Mouse (Mus musculus): ENCODE measurements at regions not wholly inside any gene's neighbourhood (a gene's known extent, or its start where the extent isn't known, plus 50 kb on each side); places are given as distances from the start of the nearest gene placed in this dataset.

- Histone ChIP-seq H3K36me3 (ENCODE audit: control insufficient read depth, insufficient read depth, low read length, poor library complexity, severe bottlenecking) (no peaks in the 10 kb centered on the region), H3K4me3 (ENCODE audit: low read depth, low read length) (no peak overlapping the region), H3K9me3 (replicated peaks; ENCODE audit: control insufficient read depth, insufficient read depth, low read length, poor library complexity, severe bottlenecking) (no peaks in the 10 kb centered on the region), H3K9ac (ENCODE audit: low read depth, poor library complexity, severe bottlenecking) (no peak overlapping the region), H3K27me3 (ENCODE audit: control insufficient read depth, insufficient read depth, low read length, poor library complexity, severe bottlenecking) (no peaks in the 10 kb centered on the region), H3K4me1 (ENCODE audit: control insufficient read depth, insufficient read depth, low read length) (no peaks in the 10 kb centered on the region), H3K27ac (ENCODE audit: insufficient read depth, low read length) (no peak overlapping the region)
- TF ChIP-seq CTCF (IDR thresholded peaks at IDR 0.05; ENCODE audit: low read depth, low read length): no peak
- TF ChIP-seq POLR2A (IDR thresholded peaks at IDR 0.05; ENCODE audit: insufficient read depth, low read length): no peak
- TF ChIP-seq EP300 (IDR thresholded peaks at IDR 0.05; ENCODE audit: insufficient read depth, low read depth, low read length): no peak
These were observed 146.6 kb downstream of the BC067074 start for GRCm38 (mm10) chr13:113439516-113439915.

GRCm38 (mm10) chr13:113438872-113439271 lies 145.9 kb downstream of the BC067074 start:
- TF ChIP-seq EP300 (IDR thresholded peaks at IDR 0.05; ENCODE audit: insufficient read depth, low read depth, low read length) (no peak), POLR2A (IDR thresholded peaks at IDR 0.05; ENCODE audit: insufficient read depth, low read length) (no peak), CTCF (IDR thresholded peaks at IDR 0.05; ENCODE audit: low read depth, low read length) (no peak)

GRCm38 (mm10) chr13:113436288-113436687 lies 143.3 kb downstream of the BC067074 start:
- no peak overlapping the region for H3K27ac ChIP-seq (ENCODE audit: insufficient read depth, low read length)

More at GRCm38 (mm10) chr13:113438872-113439271, 145.9 kb downstream of the BC067074 start:
- no peaks in the 10 kb centered on the region for H3K4me1 ChIP-seq (ENCODE audit: control insufficient read depth, insufficient read depth, low read length)
- no peaks in the 10 kb centered on the region for H3K9me3 ChIP-seq (replicated peaks; ENCODE audit: control insufficient read depth, insufficient read depth, low read length, poor library complexity, severe bottlenecking)
- H3K9ac ChIP-seq (ENCODE audit: low read depth, poor library complexity, severe bottlenecking): no peak overlapping the region
- no peak overlapping the region for H3K27ac ChIP-seq (ENCODE audit: insufficient read depth, low read length)
- H3K36me3 ChIP-seq (ENCODE audit: control insufficient read depth, insufficient read depth, low read length, poor library complexity, severe bottlenecking): no peaks in the 10 kb centered on the region
- no peaks in the 10 kb centered on the region for H3K27me3 ChIP-seq (ENCODE audit: control insufficient read depth, insufficient read depth, low read length, poor library complexity, severe bottlenecking)
- no peak overlapping the region for H3K4me3 ChIP-seq (ENCODE audit: low read depth, low read length)

GRCm38 (mm10) chr13:113435117-113435516 lies 142.2 kb downstream of the BC067074 start:
- Histone ChIP-seq H3K4me3 (ENCODE audit: low read depth, low read length) (no peak overlapping the region), H3K9me3 (replicated peaks; ENCODE audit: control insufficient read depth, insufficient read depth, low read length, poor library complexity, severe bottlenecking) (no peaks in the 10 kb centered on the region), H3K9ac (ENCODE audit: low read depth, poor library complexity, severe bottlenecking) (no peak overlapping the region), H3K4me1 (ENCODE audit: control insufficient read depth, insufficient read depth, low read length) (no peaks in the 10 kb centered on the region), H3K27me3 (ENCODE audit: control insufficient read depth, insufficient read depth, low read length, poor library complexity, severe bottlenecking) (no peaks in the 10 kb centered on the region), H3K36me3 (ENCODE audit: control insufficient read depth, insufficient read depth, low read length, poor library complexity, severe bottlenecking) (no peaks in the 10 kb centered on the region), H3K27ac (ENCODE audit: insufficient read depth, low read length) (no peak overlapping the region)
- TF ChIP-seq EP300 (IDR thresholded peaks at IDR 0.05; ENCODE audit: insufficient read depth, low read depth, low read length) (no peak), POLR2A (IDR thresholded peaks at IDR 0.05; ENCODE audit: insufficient read depth, low read length) (no peak), CTCF (IDR thresholded peaks at IDR 0.05; ENCODE audit: low read depth, low read length) (no peak)

More at GRCm38 (mm10) chr13:113436288-113436687, 143.3 kb downstream of the BC067074 start:
- TF ChIP-seq POLR2A (IDR thresholded peaks at IDR 0.05; ENCODE audit: insufficient read depth, low read length) (no peak), EP300 (IDR thresholded peaks at IDR 0.05; ENCODE audit: insufficient read depth, low read depth, low read length) (no peak), CTCF (IDR thresholded peaks at IDR 0.05; ENCODE audit: low read depth, low read length) (no peak)
- H3K27me3 ChIP-seq (ENCODE audit: control insufficient read depth, insufficient read depth, low read length, poor library complexity, severe bottlenecking): no peaks in the 10 kb centered on the region
- no peaks in the 10 kb centered on the region for H3K4me1 ChIP-seq (ENCODE audit: control insufficient read depth, insufficient read depth, low read length)
- no peak overlapping the region for H3K4me3 ChIP-seq (ENCODE audit: low read depth, low read length)
- no peak overlapping the region for H3K9ac ChIP-seq (ENCODE audit: low read depth, poor library complexity, severe bottlenecking)
- no peaks in the 10 kb centered on the region for H3K36me3 ChIP-seq (ENCODE audit: control insufficient read depth, insufficient read depth, low read length, poor library complexity, severe bottlenecking)
- no peaks in the 10 kb centered on the region for H3K9me3 ChIP-seq (replicated peaks; ENCODE audit: control insufficient read depth, insufficient read depth, low read length, poor library complexity, severe bottlenecking)

- no peaks in the 10 kb centered on the region for H3K36me3 ChIP-seq (ENCODE audit: control insufficient read depth, insufficient read depth, low read length, poor library complexity, severe bottlenecking)
- no peak overlapping the region for H3K9ac ChIP-seq (ENCODE audit: low read depth, poor library complexity, severe bottlenecking)
- no peak overlapping the region for H3K4me3 ChIP-seq (ENCODE audit: low read depth, low read length)
- H3K27ac ChIP-seq (ENCODE audit: insufficient read depth, low read length): no peak overlapping the region
- H3K9me3 ChIP-seq (replicated peaks; ENCODE audit: control insufficient read depth, insufficient read depth, low read length, poor library complexity, severe bottlenecking): no peaks in the 10 kb centered on the region
- H3K27me3 ChIP-seq (ENCODE audit: control insufficient read depth, insufficient read depth, low read length, poor library complexity, severe bottlenecking): no peaks in the 10 kb centered on the region
- TF ChIP-seq CTCF (IDR thresholded peaks at IDR 0.05; ENCODE audit: low read depth, low read length) (no peak), POLR2A (IDR thresholded peaks at IDR 0.05; ENCODE audit: insufficient read depth, low read length) (no peak)
- no peaks in the 10 kb centered on the region for H3K4me1 ChIP-seq (ENCODE audit: control insufficient read depth, insufficient read depth, low read length)
These were observed 140.5 kb downstream of the BC067074 start for GRCm38 (mm10) chr13:113433456-113433855.

GRCm38 (mm10) chr13:113429615-113430014 lies 136.7 kb downstream of the BC067074 start:
- no peaks in the 10 kb centered on the region for H3K9me3 ChIP-seq (replicated peaks; ENCODE audit: control insufficient read depth, insufficient read depth, low read length, poor library complexity, severe bottlenecking)
- no peaks in the 10 kb centered on the region for H3K36me3 ChIP-seq (ENCODE audit: control insufficient read depth, insufficient read depth, low read length, poor library complexity, severe bottlenecking)
- no peak for TF ChIP-seq POLR2A (IDR thresholded peaks at IDR 0.05; ENCODE audit: insufficient read depth, low read length)
- peak; percentile 21 for TF ChIP-seq CTCF (IDR thresholded peaks at IDR 0.05; ENCODE audit: low read depth, low read length)
- no peaks in the 10 kb centered on the region; the same call in 1 of the 2 replicates for H3K27me3 ChIP-seq (ENCODE audit: control insufficient read depth, insufficient read depth, low read length, poor library complexity, severe bottlenecking)
- H3K27ac ChIP-seq (ENCODE audit: insufficient read depth, low read length): no peak overlapping the region
- no peak overlapping the region for H3K9ac ChIP-seq (ENCODE audit: low read depth, poor library complexity, severe bottlenecking)
- no peaks in the 10 kb centered on the region for H3K4me1 ChIP-seq (ENCODE audit: control insufficient read depth, insufficient read depth, low read length)
- no peak overlapping the region for H3K4me3 ChIP-seq (ENCODE audit: low read depth, low read length)
